Mouse (Mus musculus): ENCODE measurements at regions not wholly inside any gene's neighbourhood (a gene's known extent, or its start where the extent isn't known, plus 50 kb on each side); places are given as distances from the start of the nearest gene placed in this dataset.

DNA sequence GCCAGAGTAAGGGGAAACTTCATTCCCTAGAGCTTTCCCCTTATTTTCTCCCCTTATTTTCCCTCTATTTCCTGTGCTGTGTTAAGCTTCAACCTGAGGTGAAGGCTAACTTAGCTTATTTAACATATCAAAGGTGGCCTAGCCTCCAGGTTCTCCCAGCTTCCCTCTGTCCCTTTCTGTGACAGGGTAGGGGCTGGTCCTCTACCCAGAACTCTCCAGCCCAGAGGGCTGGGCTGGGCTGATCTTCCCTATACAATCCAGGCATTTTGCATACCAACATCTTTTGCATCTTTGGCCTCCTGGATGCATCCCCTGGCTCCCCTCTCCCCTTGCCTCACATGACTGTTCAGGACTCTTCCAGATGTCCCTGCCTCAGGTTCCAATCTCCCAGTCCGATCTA lies 487.9 kb downstream of the Klf5 start:
- TF ChIP-seq CTCF (IDR thresholded peaks at IDR 0.05) = no peak
- TF ChIP-seq EP300 (IDR thresholded peaks at IDR 0.05) = no peak

Data from lung, postnatal 0 days (tissue).